Mouse (Mus musculus) heart, adult 9 months (tissue): Measurements from ENCODE around the gene Eno4.
A peak's percentile ranks its signal among the peaks of the same experiment; 100 is the strongest.

Experiments
- DNase-seq, 2 experiments: peaks; one replicate each; pipeline ENCODE4 v3.0.0; 2022; ENCODE audit warnings: low spot score in 2 of 2

Gene Eno4

GRCm38 (mm10) chr19:58974126-58974525 lies 30.9 kb downstream of the Eno4 start:
- no peak for DNase-seq

- no peak for DNase-seq
Measured at GRCm38 (mm10) chr19:58975216-58975863, 32.1 kb downstream of the Eno4 start.

GRCm38 (mm10) chr19:58978401-58979171 lies 35.4 kb downstream of the Eno4 start:
- DNase-seq = peak; percentile 9 to 21

GRCm38 (mm10) chr19:58979436-58980055 lies 36.3 kb downstream of the Eno4 start:
- peak; percentile 17 to 53 for DNase-seq

GRCm38 (mm10) chr19:58980056-58980440 lies 36.8 kb downstream of the Eno4 start:
- DNase-seq = no peak

GRCm38 (mm10) chr19:58981571-58981970 lies 38.3 kb downstream of the Eno4 start:
- DNase-seq = no peak

GRCm38 (mm10) chr19:59002827-59003226 lies 59.6 kb downstream of the Eno4 start:
- no peak for DNase-seq

- DNase-seq = no peak
Measured at GRCm38 (mm10) chr19:59006577-59007340, 63.5 kb downstream of the Eno4 start.

GRCm38 (mm10) chr19:59010802-59011201 lies 67.6 kb downstream of the Eno4 start:
- DNase-seq = no peak
